Comparison of ENCODE assay signal across 8 mouse cellular contexts in genomic region chr3:84952135-84952534, GRCm38 (mm10).
DNase-seq lines count a peak whose midpoint lies in the region; ATAC-seq and TF ChIP-seq lines count a peak whose summit lies in the region.

No protein-coding gene starts in this region.

- peak; percentile 7; the same call in 1 of the 2 replicates for TF ChIP-seq CTCF in hindbrain, postnatal 0 days (IDR thresholded peaks at IDR 0.05; ENCODE audit: low read depth)

- DNase-seq in MN1 (ENCODE audit: low spot score) = peak; percentile 91
- DNase-seq in cerebellum, postnatal 10 days = peak; percentile 77
- DNase-seq in frontal cortex, postnatal 25 days (ENCODE audit: low spot score in 2 of 2) = peak; percentile 55 to 56
- peak; percentile 89 for DNase-seq in hindbrain, postnatal 0 days (ENCODE audit: low spot score)
- peak; percentile 73 for DNase-seq in left cerebral cortex, adult 11 months (ENCODE audit: low spot score)
- DNase-seq in lung, postnatal 4 days = peak; percentile 41 to 50
- DNase-seq in right cerebral cortex, postnatal 36 days (ENCODE audit: low spot score in 2 of 2) = peak; percentile 60 to 70

- peak; percentile 99 for ATAC-seq in hindbrain, postnatal 0 days
- ATAC-seq in inflammation-experienced regulatory T-cells, adult 6 months = no peak

- peak overlapping the region; percentile 67 for H3K9ac ChIP-seq in hindbrain, postnatal 0 days (replicated peaks; ENCODE audit: low read length)

- peak overlapping the region; percentile 90 for H3K27ac ChIP-seq in hindbrain, postnatal 0 days

- H3K9me3 ChIP-seq in hindbrain, postnatal 0 days (ENCODE audit: low read length) = no peaks in the 10 kb centered on the region

- no peaks in the 10 kb centered on the region for H3K4me1 ChIP-seq in hindbrain, postnatal 0 days (ENCODE audit: insufficient read depth, low read length)

- peak overlapping the region; percentile 56 for H3K4me2 ChIP-seq in hindbrain, postnatal 0 days (ENCODE audit: low read depth, low read length)

- WGBS in hindbrain, postnatal 0 days = 2% methylated on average over 13 of the region's 13 CpGs

- H3K4me3 ChIP-seq in hindbrain, postnatal 0 days (ENCODE audit: low read length) = peak overlapping the region; percentile 65

- no peaks in the 10 kb centered on the region for H3K27me3 ChIP-seq in hindbrain, postnatal 0 days (ENCODE audit: insufficient read depth, low read length)

- H3K36me3 ChIP-seq in hindbrain, postnatal 0 days (ENCODE audit: insufficient read depth, low read length) = no peaks in the 10 kb centered on the region
